In genomic region chr9:71750015-71750672, GRCm38 (mm10) we compare ENCODE assay signal across 9 mouse cellular contexts. TPM values are rescaled to one million over a fixed set of nuclear protein-coding genes. Genes with fewer than 3 reads are reported as not detected.
A peak's percentile ranks its signal among the peaks of the same experiment; 100 is the strongest.
DNase-seq lines count a peak whose midpoint lies in the region; ATAC-seq and TF ChIP-seq lines count a peak whose summit lies in the region.
"Had no signal": no experiment of that assay in that cellular context is flagged by ENCODE, and none has a peak within 500 bp of the region (broad histone marks: within the 10 kb centered on the region; RNA-seq: fewer than 3 reads in every experiment).

No protein-coding gene starts in this region.

- peak; percentile 44 for DNase-seq in forebrain, embryonic 10.5 days (ENCODE audit: extremely low spot score, low spot score)
- peak; percentile 89 for DNase-seq in brain, embryonic 14.5 days (ENCODE audit: low read depth)
- DNase-seq in heart, postnatal 4 days: peak; percentile 47
- peak; percentile 70 for DNase-seq in lung, postnatal 14 days
- no peak for DNase-seq in MN1 (ENCODE audit: low spot score)
- no peak for DNase-seq in c-Kit-positive CD71-positive TER-119-positive erythroid progenitor cells, embryonic 14.5 days (ENCODE audit: low spot score)
- DNase-seq in frontal cortex, postnatal 36 days (ENCODE audit: low spot score in 2 of 2): no peak
- DNase-seq: thymus, postnatal 25 days had no signal

- no peak for ATAC-seq in forebrain, embryonic 15.5 days (replicated peaks)

- H3K9ac ChIP-seq in forebrain, embryonic 15.5 days (replicated peaks): no peak overlapping the region

- 6% methylated on average over 4 of the region's 4 CpGs for WGBS in forebrain, embryonic 10.5 days
- WGBS in forebrain, embryonic 15.5 days: 6% methylated on average over 4 of the region's 4 CpGs

- peaks cover 60% of the 10 kb centered on the region for H3K4me1 ChIP-seq in forebrain, embryonic 10.5 days
- peaks cover 12% of the 10 kb centered on the region; the same call in 1 of the 2 replicates for H3K4me1 ChIP-seq in forebrain, embryonic 15.5 days

- peaks cover 27% of the 10 kb centered on the region for H3K27me3 ChIP-seq in forebrain, embryonic 10.5 days (ENCODE audit: poor library complexity, severe bottlenecking)
- no peaks in the 10 kb centered on the region for H3K27me3 ChIP-seq in forebrain, embryonic 15.5 days

- H3K36me3 ChIP-seq in forebrain, embryonic 10.5 days (replicated peaks): no peaks in the 10 kb centered on the region
- H3K36me3 ChIP-seq in forebrain, embryonic 15.5 days: no peaks in the 10 kb centered on the region

- peak overlapping the region; percentile 18; the same call in 1 of the 2 replicates for H3K4me3 ChIP-seq in forebrain, embryonic 10.5 days
- H3K4me3 ChIP-seq in forebrain, embryonic 15.5 days: no peak overlapping the region

- peaks cover 4% of the 10 kb centered on the region; the same call in 1 of the 2 replicates for H3K9me3 ChIP-seq in forebrain, embryonic 10.5 days
- no peaks in the 10 kb centered on the region for H3K9me3 ChIP-seq in forebrain, embryonic 15.5 days

- no peak for TF ChIP-seq POLR2A in brain, embryonic 14.5 days (IDR thresholded peaks at IDR 0.05; ENCODE audit: borderline replicate concordance, extremely low read depth, insufficient read depth, insufficient read length, poor library complexity, severe bottlenecking)

- no peak for TF ChIP-seq CTCF in brain, embryonic 14.5 days (IDR thresholded peaks at IDR 0.05; ENCODE audit: borderline replicate concordance, extremely low read depth, insufficient read depth, insufficient read length)

- H3K4me2 ChIP-seq in forebrain, embryonic 15.5 days (replicated peaks): no peak overlapping the region

- H3K27ac ChIP-seq in forebrain, embryonic 10.5 days: peak overlapping the region; percentile 40
- H3K27ac ChIP-seq in forebrain, embryonic 15.5 days (replicated peaks): no peak overlapping the region

RNA-seq across cellular contexts. Expression of gene Cgnl1, which starts 21.3 kb away (rescaled TPM):
- 7.3 and 7.6 TPM in 2 replicates for polyA plus RNA-seq in forebrain, embryonic 10.5 days (2016; fragmentation: Nextera tagmentation; extraction: Ambion mirVana)
- polyA plus RNA-seq in forebrain, embryonic 15.5 days (2015; fragmentation: Nextera tagmentation; extraction: Ambion mirVana): 3.9 and 4.0 TPM in 2 replicates
- polyA plus RNA-seq in brain, embryonic 14.5 days (2012; rRNA removed): 3.0 and 8.2 TPM in 2 replicates
- total RNA-seq in heart, postnatal 4 days (2021): 10 to 100 TPM; 55.8 to 56.7 TPM

Comparison
In these comparisons a context has a peak if more than half of its experiments do, and no peak if none do; other contexts are left out.
1. DNase-seq: peak in forebrain, embryonic 10.5 days (single experiment), brain, embryonic 14.5 days (single experiment), heart, postnatal 4 days (single experiment) and lung, postnatal 14 days (single experiment); none in MN1 (single experiment), c-Kit-positive CD71-positive TER-119-positive erythroid progenitor cells, embryonic 14.5 days (single experiment) and frontal cortex, postnatal 36 days (0 of 2).